Mouse (Mus musculus): Measurements from ENCODE around the gene Gck. TPM values are rescaled to one million over a fixed set of nuclear protein-coding genes. Genes with fewer than 3 reads are reported as not detected.

Gene Gck
- 1.5 and 2.0 TPM in 2 replicates for polyA plus RNA-seq (2014; fragmentation: Nextera tagmentation; extraction: Ambion mirVana)

DNA sequence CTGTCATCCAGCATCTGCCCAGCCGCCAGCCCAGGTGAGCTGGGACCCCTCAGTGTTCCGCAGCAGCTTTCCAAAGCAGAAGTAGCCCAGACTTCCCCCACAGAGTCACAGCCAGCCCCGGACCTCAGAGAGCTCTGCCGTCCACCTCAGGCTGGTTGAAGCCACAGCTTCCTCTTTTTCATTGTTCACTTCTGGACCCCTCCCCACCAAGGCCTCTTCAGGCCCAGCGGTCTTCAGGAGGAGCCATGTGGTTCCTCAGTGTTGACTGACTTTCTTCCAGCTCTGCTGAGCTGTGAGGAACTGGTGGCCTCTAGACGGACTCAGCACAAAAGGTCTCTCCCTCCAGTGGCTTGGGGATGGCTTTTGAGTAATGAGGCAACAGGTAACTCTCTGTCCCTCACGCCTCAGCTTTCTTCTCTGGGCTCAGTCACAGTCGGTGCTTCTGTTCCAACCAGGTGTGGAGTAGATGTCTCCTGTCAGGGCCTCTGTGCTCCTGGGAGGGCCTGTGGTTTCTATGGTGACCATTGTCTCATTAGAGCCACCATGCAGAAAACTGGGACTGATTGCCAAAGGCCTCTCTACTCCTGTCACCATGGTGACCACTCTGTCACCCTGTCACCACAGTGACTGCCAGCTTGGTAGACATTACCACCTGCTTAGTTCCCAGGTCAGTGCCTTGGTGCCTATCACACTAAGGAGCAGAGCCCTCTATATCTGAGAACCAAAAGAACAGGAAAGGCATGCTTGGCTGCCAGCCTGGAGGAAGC is at the start of gene Gck:
Gene Gck (minus strand): TSS at position 496 of the 767 bp plus-strand sequence.
- Histone ChIP-seq H3K4me2 (replicated peaks; ENCODE audit: low read depth, low read length) (no peak within 1 kb of the TSS), H3K9ac (ENCODE audit: low read depth, low read length) (no peak within 1 kb of the TSS), H3K9me3 (ENCODE audit: control insufficient read depth, low read length) (no peaks in the 10 kb centered on the region), H3K27me3 (ENCODE audit: control insufficient read depth, insufficient read depth, low read length) (no peaks in the 10 kb centered on the region), H3K36me3 (ENCODE audit: control insufficient read depth, insufficient read depth, low read length) (no peaks in the 10 kb centered on the region), H3K4me3 (ENCODE audit: low read length) (no peak within 1 kb of the TSS), H3K4me1 (ENCODE audit: control insufficient read depth, insufficient read depth, low read length) (peaks cover 18% of the 10 kb centered on the region; the same call in 1 of the 2 replicates), H3K27ac (ENCODE audit: low read depth, low read length) (no peak within 1 kb of the TSS)
- WGBS = 64% methylated on average over 8 of the region's 8 CpGs
- ATAC-seq (ENCODE audit: low FRiP score, low TSS enrichment) = peak; percentile 74

DNA sequence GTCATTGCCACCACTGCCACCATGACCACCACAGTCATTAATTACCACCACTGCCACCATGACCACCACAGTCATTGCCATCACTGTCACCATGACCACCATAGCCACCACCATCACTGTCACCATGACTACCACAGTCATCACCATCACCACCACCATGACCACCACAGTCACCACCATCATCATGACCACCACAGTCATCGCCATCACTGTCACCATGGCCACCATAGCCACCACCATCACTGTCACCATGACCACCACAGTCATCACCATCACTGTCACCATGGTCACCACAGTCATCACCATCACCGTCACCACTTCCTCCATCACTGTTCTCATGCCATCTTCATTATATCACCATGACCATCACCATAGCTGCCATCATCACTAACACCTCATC is 48.6 kb upstream of the Gck start:
- Histone ChIP-seq H3K4me3 (ENCODE audit: low read length) (no peak overlapping the region), H3K27me3 (ENCODE audit: control insufficient read depth, insufficient read depth, low read length) (no peaks in the 10 kb centered on the region), H3K27ac (ENCODE audit: low read depth, low read length) (no peak overlapping the region), H3K4me2 (replicated peaks; ENCODE audit: low read depth, low read length) (no peak overlapping the region), H3K4me1 (ENCODE audit: control insufficient read depth, insufficient read depth, low read length) (peaks cover 21% of the 10 kb centered on the region), H3K9me3 (ENCODE audit: control insufficient read depth, low read length) (no peaks in the 10 kb centered on the region), H3K36me3 (ENCODE audit: control insufficient read depth, insufficient read depth, low read length) (no peaks in the 10 kb centered on the region), H3K9ac (ENCODE audit: low read depth, low read length) (no peak overlapping the region)
- WGBS = 96% methylated on average over 2 of the region's 2 CpGs
- no peak for ATAC-seq (ENCODE audit: low FRiP score, low TSS enrichment)

DNA sequence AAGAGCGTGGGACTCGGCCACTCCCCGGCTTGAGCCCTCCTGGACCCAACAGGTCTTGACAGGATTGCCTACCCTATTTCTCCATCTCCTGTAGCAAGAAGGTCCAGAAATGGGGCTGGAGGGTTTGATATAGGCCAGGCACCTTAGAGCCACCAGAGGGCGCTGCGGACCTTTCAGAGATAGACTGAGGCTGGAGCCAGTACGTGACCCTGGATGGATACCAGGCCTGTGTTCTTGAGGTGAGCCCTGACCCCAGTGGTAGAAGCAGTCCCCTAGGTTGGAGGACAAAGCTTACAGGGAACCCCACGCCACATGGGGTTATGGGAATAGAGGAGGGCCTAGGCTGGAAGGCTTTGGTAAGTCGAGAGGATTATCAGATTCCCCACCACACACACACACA is 46.1 kb upstream of the Gck start:
- H3K4me1 ChIP-seq (ENCODE audit: control insufficient read depth, insufficient read depth, low read length) = peaks cover 14% of the 10 kb centered on the region
- no peaks in the 10 kb centered on the region for H3K36me3 ChIP-seq (ENCODE audit: control insufficient read depth, insufficient read depth, low read length)
- H3K4me2 ChIP-seq (replicated peaks; ENCODE audit: low read depth, low read length) = no peak overlapping the region
- peak; percentile 61 for ATAC-seq (ENCODE audit: low FRiP score, low TSS enrichment)
- no peak overlapping the region for H3K4me3 ChIP-seq (ENCODE audit: low read length)
- 18% methylated on average over 8 of the region's 8 CpGs for WGBS
- H3K9ac ChIP-seq (ENCODE audit: low read depth, low read length) = no peak overlapping the region
- H3K9me3 ChIP-seq (ENCODE audit: control insufficient read depth, low read length) = no peaks in the 10 kb centered on the region
- no peak overlapping the region for H3K27ac ChIP-seq (ENCODE audit: low read depth, low read length)
- no peaks in the 10 kb centered on the region for H3K27me3 ChIP-seq (ENCODE audit: control insufficient read depth, insufficient read depth, low read length)

DNA sequence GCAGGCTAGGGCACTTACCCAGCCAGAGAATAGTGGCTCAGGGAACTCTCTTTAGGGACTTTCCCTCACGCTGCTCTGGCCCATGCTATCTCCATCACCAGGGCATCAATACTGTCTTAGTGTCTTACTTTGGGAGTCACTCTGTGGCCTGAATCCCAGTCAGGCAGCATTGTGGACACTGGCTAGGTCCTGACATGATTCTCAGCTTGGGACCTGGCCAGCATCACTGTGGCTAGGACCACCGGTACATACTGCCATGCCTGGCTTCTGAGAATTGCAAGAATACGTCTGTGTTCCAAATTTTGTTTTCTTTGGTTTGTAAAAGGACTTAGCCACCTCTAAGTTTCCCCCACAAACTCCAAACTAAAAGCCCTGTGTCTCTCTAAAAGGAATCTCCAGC is 45.0 kb upstream of the Gck start:
- Histone ChIP-seq H3K27me3 (ENCODE audit: control insufficient read depth, insufficient read depth, low read length) (no peaks in the 10 kb centered on the region), H3K36me3 (ENCODE audit: control insufficient read depth, insufficient read depth, low read length) (no peaks in the 10 kb centered on the region), H3K9ac (ENCODE audit: low read depth, low read length) (no peak overlapping the region), H3K9me3 (ENCODE audit: control insufficient read depth, low read length) (no peaks in the 10 kb centered on the region), H3K4me2 (replicated peaks; ENCODE audit: low read depth, low read length) (no peak overlapping the region), H3K27ac (ENCODE audit: low read depth, low read length) (no peak overlapping the region), H3K4me1 (ENCODE audit: control insufficient read depth, insufficient read depth, low read length) (peaks cover 3% of the 10 kb centered on the region), H3K4me3 (ENCODE audit: low read length) (no peak overlapping the region)
- WGBS = 81% methylated on average over 3 of the region's 3 CpGs
- ATAC-seq (ENCODE audit: low FRiP score, low TSS enrichment) = no peak

DNA sequence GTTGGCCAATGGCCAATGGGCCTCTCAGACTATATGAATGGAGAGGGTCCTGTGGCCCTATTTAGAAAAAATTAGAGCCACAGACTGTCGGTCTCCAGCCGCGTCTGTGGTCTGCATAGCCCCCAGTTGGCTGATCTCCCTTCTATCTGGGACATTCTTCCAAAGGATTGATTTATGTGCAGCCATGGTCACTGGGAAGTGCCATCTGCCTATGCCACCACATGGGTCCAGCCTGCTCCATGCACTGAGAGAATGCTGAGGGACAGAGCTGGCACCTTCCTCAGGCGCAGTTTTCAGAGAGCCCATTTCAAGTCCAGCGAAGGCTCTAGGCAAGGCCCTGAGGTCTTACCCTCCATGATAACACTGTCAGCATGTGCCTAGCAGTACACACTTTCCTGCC is 44.3 kb upstream of the Gck start:
- Histone ChIP-seq H3K9ac (ENCODE audit: low read depth, low read length) (no peak overlapping the region), H3K4me3 (ENCODE audit: low read length) (no peak overlapping the region), H3K9me3 (ENCODE audit: control insufficient read depth, low read length) (no peaks in the 10 kb centered on the region), H3K4me2 (replicated peaks; ENCODE audit: low read depth, low read length) (no peak overlapping the region), H3K27me3 (ENCODE audit: control insufficient read depth, insufficient read depth, low read length) (no peaks in the 10 kb centered on the region), H3K4me1 (ENCODE audit: control insufficient read depth, insufficient read depth, low read length) (no peaks in the 10 kb centered on the region), H3K27ac (ENCODE audit: low read depth, low read length) (no peak overlapping the region), H3K36me3 (ENCODE audit: control insufficient read depth, insufficient read depth, low read length) (no peaks in the 10 kb centered on the region)
- WGBS = 91% methylated on average over 5 of the region's 5 CpGs
- no peak for ATAC-seq (ENCODE audit: low FRiP score, low TSS enrichment)

DNA sequence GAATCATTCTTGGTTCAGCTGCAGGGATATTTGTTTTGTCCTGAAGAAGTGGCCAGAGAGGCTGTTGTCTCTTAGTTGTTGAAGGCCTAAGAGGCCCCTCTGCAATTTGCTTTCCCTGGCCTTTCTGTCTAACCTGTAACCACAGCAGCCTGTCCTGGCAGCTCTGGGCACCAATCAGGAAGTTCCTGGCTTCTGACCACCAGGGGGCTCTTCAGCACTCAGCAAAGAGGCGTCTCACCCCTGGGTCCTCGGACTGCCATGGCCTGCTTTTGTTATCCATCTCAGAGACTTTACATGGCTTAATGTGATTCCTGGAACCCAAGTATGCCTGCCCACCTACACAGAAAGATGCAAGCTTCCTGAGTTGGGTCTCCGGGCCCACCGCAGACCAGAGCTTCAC is 41.0 kb upstream of the Gck start:
- no peaks in the 10 kb centered on the region for H3K9me3 ChIP-seq (ENCODE audit: control insufficient read depth, low read length)
- ATAC-seq (ENCODE audit: low FRiP score, low TSS enrichment) = no peak

GRCm38 (mm10) chr11:5989954-5990593 is 40.2 kb upstream of the Gck start:
- Histone ChIP-seq H3K9me3 (ENCODE audit: control insufficient read depth, low read length) (no peaks in the 10 kb centered on the region), H3K4me3 (ENCODE audit: low read length) (no peak overlapping the region), H3K27ac (ENCODE audit: low read depth, low read length) (no peak overlapping the region), H3K4me1 (ENCODE audit: control insufficient read depth, insufficient read depth, low read length) (no peaks in the 10 kb centered on the region), H3K36me3 (ENCODE audit: control insufficient read depth, insufficient read depth, low read length) (no peaks in the 10 kb centered on the region), H3K9ac (ENCODE audit: low read depth, low read length) (no peak overlapping the region), H3K4me2 (replicated peaks; ENCODE audit: low read depth, low read length) (no peak overlapping the region), H3K27me3 (ENCODE audit: control insufficient read depth, insufficient read depth, low read length) (no peaks in the 10 kb centered on the region; the same call in 1 of the 2 replicates)
- ATAC-seq (ENCODE audit: low FRiP score, low TSS enrichment) = no peak
- 88% methylated on average over 16 of the region's 16 CpGs for WGBS

More for the DNA sequence above, 41.0 kb upstream of the Gck start:
- Histone ChIP-seq H3K4me3 (ENCODE audit: low read length) (no peak overlapping the region), H3K9ac (ENCODE audit: low read depth, low read length) (no peak overlapping the region), H3K4me2 (replicated peaks; ENCODE audit: low read depth, low read length) (no peak overlapping the region), H3K27me3 (ENCODE audit: control insufficient read depth, insufficient read depth, low read length) (no peaks in the 10 kb centered on the region), H3K4me1 (ENCODE audit: control insufficient read depth, insufficient read depth, low read length) (no peaks in the 10 kb centered on the region), H3K27ac (ENCODE audit: low read depth, low read length) (no peak overlapping the region), H3K36me3 (ENCODE audit: control insufficient read depth, insufficient read depth, low read length) (no peaks in the 10 kb centered on the region)
- 40% methylated on average over 4 of the region's 4 CpGs for WGBS

DNA sequence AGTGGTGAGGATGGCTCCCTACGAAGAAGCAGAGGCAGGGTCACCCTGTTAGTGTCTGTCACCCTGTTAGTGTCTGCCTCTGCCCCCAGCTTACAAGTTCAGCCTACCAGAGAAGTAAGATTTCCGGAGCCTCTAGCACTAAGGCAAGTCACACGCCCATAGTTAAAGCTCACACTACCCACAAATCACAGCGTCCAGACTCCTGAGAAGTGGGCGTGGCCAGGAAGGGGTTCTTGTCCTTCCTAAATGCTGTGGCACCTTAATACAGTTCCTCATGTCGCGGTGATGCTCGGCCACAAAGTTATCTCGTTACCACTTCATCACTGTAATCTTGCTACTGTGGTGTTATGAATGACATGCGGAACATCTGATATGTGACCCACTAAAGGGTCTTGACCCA is 38.2 kb upstream of the Gck start:
- Histone ChIP-seq H3K36me3 (ENCODE audit: control insufficient read depth, insufficient read depth, low read length) (no peaks in the 10 kb centered on the region), H3K9me3 (ENCODE audit: control insufficient read depth, low read length) (no peaks in the 10 kb centered on the region), H3K27ac (ENCODE audit: low read depth, low read length) (no peak overlapping the region), H3K4me1 (ENCODE audit: control insufficient read depth, insufficient read depth, low read length) (no peaks in the 10 kb centered on the region), H3K27me3 (ENCODE audit: control insufficient read depth, insufficient read depth, low read length) (no peaks in the 10 kb centered on the region; the same call in 1 of the 2 replicates), H3K4me2 (replicated peaks; ENCODE audit: low read depth, low read length) (no peak overlapping the region), H3K4me3 (ENCODE audit: low read length) (no peak overlapping the region), H3K9ac (ENCODE audit: low read depth, low read length) (no peak overlapping the region)
- WGBS = 77% methylated on average over 10 of the region's 10 CpGs
- ATAC-seq (ENCODE audit: low FRiP score, low TSS enrichment) = no peak

DNA sequence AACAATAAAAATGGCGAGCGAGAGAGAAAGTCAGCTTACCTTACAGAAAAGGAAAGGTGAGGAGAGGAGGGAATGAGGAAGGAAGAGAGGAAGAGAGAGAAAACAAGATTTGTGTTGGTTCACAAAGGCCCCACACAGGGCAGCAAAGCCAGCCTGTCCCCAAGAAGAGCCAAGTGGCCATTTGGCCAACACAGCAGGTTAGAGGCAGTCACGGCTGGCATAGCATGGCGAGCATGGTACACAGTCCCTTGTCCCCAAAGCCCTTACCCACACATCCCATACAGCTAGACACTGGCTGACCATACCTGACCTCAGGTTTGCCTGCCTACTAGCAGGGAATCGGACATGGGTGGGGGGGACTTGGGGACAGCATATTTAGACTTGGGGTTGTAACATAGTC is 33.7 kb upstream of the Gck start:
- 94% methylated on average over 5 of the region's 5 CpGs for WGBS
- no peaks in the 10 kb centered on the region for H3K4me1 ChIP-seq (ENCODE audit: control insufficient read depth, insufficient read depth, low read length)
- no peaks in the 10 kb centered on the region for H3K9me3 ChIP-seq (ENCODE audit: control insufficient read depth, low read length)
- H3K4me3 ChIP-seq (ENCODE audit: low read length) = no peak overlapping the region
- ATAC-seq (ENCODE audit: low FRiP score, low TSS enrichment) = no peak
- H3K27ac ChIP-seq (ENCODE audit: low read depth, low read length) = no peak overlapping the region
- H3K9ac ChIP-seq (ENCODE audit: low read depth, low read length) = no peak overlapping the region
- H3K27me3 ChIP-seq (ENCODE audit: control insufficient read depth, insufficient read depth, low read length) = no peaks in the 10 kb centered on the region; the same call in 1 of the 2 replicates
- H3K36me3 ChIP-seq (ENCODE audit: control insufficient read depth, insufficient read depth, low read length) = no peaks in the 10 kb centered on the region
- H3K4me2 ChIP-seq (replicated peaks; ENCODE audit: low read depth, low read length) = no peak overlapping the region

Measured in kidney, embryonic 14.5 days (tissue).